Mouse (Mus musculus) heart, postnatal 0 days (tissue): ENCODE data around the gene Cldn7.

Source experiments
- CTCF ChIP-seq: IDR thresholded peaks from 2 replicates; pipeline ENCODE4 v1.5.1; 2016; ENCODE audit warnings: antibody characterized with exemption, control low read depth, low read depth
- EP300 ChIP-seq: IDR thresholded peaks from 2 replicates; pipeline ENCODE4 v1.6.1; 2016; ENCODE audit warnings: antibody characterized with exemption, low read depth

DNA sequence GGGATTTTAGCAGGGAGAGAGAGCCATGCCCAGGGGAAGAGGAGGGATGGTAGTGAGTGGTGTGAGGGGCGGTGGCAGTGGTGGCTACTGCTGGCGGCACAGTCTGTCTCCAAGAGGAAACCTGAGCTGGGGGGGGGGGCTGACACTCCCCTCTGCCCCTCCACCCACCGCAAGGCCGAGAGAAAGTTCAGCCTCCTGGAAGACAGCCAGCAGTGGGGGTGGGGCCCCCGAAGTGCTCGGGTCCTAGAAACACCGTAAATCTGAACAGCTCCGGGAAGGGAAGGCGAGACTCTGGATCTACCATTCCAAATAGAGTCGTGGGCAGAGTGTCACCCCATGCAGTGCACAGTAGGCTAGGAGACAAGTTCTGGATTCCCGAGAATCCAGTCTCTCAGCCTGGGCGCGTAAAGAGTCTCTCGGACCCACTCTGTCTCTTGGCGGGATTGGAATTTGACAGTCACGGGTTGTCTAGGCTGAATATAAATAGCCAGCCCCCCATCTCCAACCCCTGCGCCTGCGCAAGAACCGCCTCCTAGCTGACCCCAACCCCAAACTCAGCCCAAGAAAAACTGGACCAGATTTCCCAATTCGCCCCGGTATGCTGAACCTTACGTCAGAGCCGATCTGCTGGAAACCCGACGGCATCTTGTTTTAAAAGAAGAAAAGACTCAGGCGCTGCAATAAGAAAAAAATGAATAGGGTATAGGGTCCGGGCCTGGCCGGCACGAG, 17.1 kb upstream of the Cldn7 start:
- TF ChIP-seq CTCF = no peak
- peak; percentile 67; the same call in 1 of the 2 replicates for TF ChIP-seq EP300
